Mouse (Mus musculus) MEL (cell line): Measurements from ENCODE around the gene Kansl1.
A peak's percentile ranks its signal among the peaks of the same experiment; 100 is the strongest.
"Not testable (repeated sequence)": the region's sequence is repeated elsewhere in the genome, so short reads cannot be mapped to it uniquely, and the experiment has no call there.

Experiments
- BHLHE40 ChIP-seq: IDR thresholded peaks from 2 replicates; pipeline ENCODE4 v1.6.1; 2012; ENCODE audit warnings: low read depth, mild to moderate bottlenecking, inconsistent platforms, low read length, improper control_type of control experiment, borderline replicate concordance
- CTCF ChIP-seq, 3 experiments: IDR thresholded peaks in 2 of 3; conservative IDR thresholded peaks in 1 of 3; 2 replicates each; pipeline ENCODE4 v1.5.1; 2011 to 2012; ENCODE audit warnings: low read length in 3 of 3, low read depth in 2 of 3, mild to moderate bottlenecking in 2 of 3, improper control_type of control experiment in 1 of 3, inconsistent platforms in 1 of 3, mixed read lengths in 1 of 3, moderate library complexity in 1 of 3; ENCODE audit not compliant: control insufficient read depth in 1 of 3, insufficient read depth in 1 of 3, poor library complexity in 1 of 3, severe bottlenecking in 1 of 3
- ELF1 ChIP-seq: IDR thresholded peaks from 2 replicates; pipeline ENCODE4 v1.6.1; 2014; ENCODE audit warnings: low read depth, mild to moderate bottlenecking, inconsistent platforms, low read length, improper control_type of control experiment, moderate library complexity
- EP300 ChIP-seq, 2 experiments: IDR thresholded peaks; 2 replicates each; pipeline ENCODE4 v1.6.1; 2011; ENCODE audit warnings: improper control_type of control experiment in 2 of 2, low read length in 2 of 2, low read depth in 1 of 2, mild to moderate bottlenecking in 1 of 2
- ETS1 ChIP-seq: IDR thresholded peaks from 2 replicates; pipeline ENCODE4 v1.6.1; 2012; ENCODE audit warnings: low read depth, mild to moderate bottlenecking, inconsistent platforms, low read length, improper control_type of control experiment, moderate library complexity
- HCFC1 ChIP-seq: IDR thresholded peaks from 2 replicates; pipeline ENCODE4 v1.6.1; 2012; ENCODE audit warnings: low read depth, mild to moderate bottlenecking, inconsistent platforms, low read length, improper control_type of control experiment, moderate library complexity
- MAZ ChIP-seq: IDR thresholded peaks from 2 replicates; pipeline ENCODE4 v1.6.1; 2012; ENCODE audit warnings: low read depth, mild to moderate bottlenecking, inconsistent platforms, low read length, improper control_type of control experiment
- NRF1 ChIP-seq: IDR thresholded peaks from 2 replicates; pipeline ENCODE4 v1.6.1; 2014; ENCODE audit warnings: low read depth, mild to moderate bottlenecking, inconsistent platforms, low read length, improper control_type of control experiment, moderate library complexity; ENCODE audit not compliant: poor library complexity, insufficient read depth, severe bottlenecking
- POLR2A ChIP-seq, 2 experiments: IDR thresholded peaks; 2 replicates each; pipeline ENCODE4 v1.6.1; 2011 to 2012; ENCODE audit warnings: low read length in 2 of 2, mild to moderate bottlenecking in 2 of 2, control low read depth in 1 of 2, improper control_type of control experiment in 1 of 2, low read depth in 1 of 2, moderate library complexity in 1 of 2; ENCODE audit not compliant: control insufficient read depth in 1 of 2, insufficient read depth in 1 of 2, poor library complexity in 1 of 2
- POLR2AphosphoS2 ChIP-seq: IDR thresholded peaks from 2 replicates; pipeline ENCODE4 v1.6.1; 2011; ENCODE audit warnings: low read length, improper control_type of control experiment
- RCOR1 ChIP-seq: IDR thresholded peaks from 2 replicates; pipeline ENCODE4 v1.6.1; 2012; ENCODE audit warnings: low read depth, mild to moderate bottlenecking, inconsistent platforms, low read length, improper control_type of control experiment
- SIN3A ChIP-seq: IDR thresholded peaks from 2 replicates; pipeline ENCODE4 v1.6.1; 2012; ENCODE audit warnings: low read length, improper control_type of control experiment, inconsistent platforms
- TCF12 ChIP-seq: IDR thresholded peaks from 2 replicates; pipeline ENCODE4 v1.6.1; 2014; ENCODE audit warnings: low read depth, mild to moderate bottlenecking, inconsistent platforms, low read length, improper control_type of control experiment, moderate library complexity
- USF1 ChIP-seq: IDR thresholded peaks from 2 replicates; pipeline ENCODE4 v1.6.1; 2014; ENCODE audit warnings: low read depth, mild to moderate bottlenecking, inconsistent platforms, low read length, improper control_type of control experiment, moderate library complexity

GRCm38 (mm10) chr11:104448499-104448898 is 20.2 kb downstream of the Kansl1 start:
- not testable (repeated sequence) for TF ChIP-seq USF1; ETS1; EP300 (IDR thresholded peaks at IDR 0.05; ENCODE audit: low read depth in 1 of 2, low read length in 2 of 2); POLR2A (IDR thresholded peaks at IDR 0.05; ENCODE audit: control insufficient read depth in 1 of 2, insufficient read depth in 1 of 2, low read depth in 1 of 2, low read length in 2 of 2, poor library complexity in 1 of 2); RCOR1; NRF1; POLR2AphosphoS2; ELF1; TCF12; BHLHE40; SIN3A; MAZ; HCFC1
- peak in 1 of 3 experiments; percentile 57; a peak in 2 of 6 replicates for TF ChIP-seq CTCF (IDR thresholded peaks at IDR 0.05 in 2 of 3, conservative IDR thresholded peaks at IDR 0.05 in 1 of 3; ENCODE audit: control insufficient read depth in 1 of 3, insufficient read depth in 1 of 3, low read depth in 2 of 3, low read length in 3 of 3, poor library complexity in 1 of 3, severe bottlenecking in 1 of 3)
